Comparison of ENCODE assay signal across 8 mouse cellular contexts in genomic region chr14:8309621-8310141, GRCm38 (mm10). TPM values are rescaled to one million over a fixed set of nuclear protein-coding genes. Genes with fewer than 3 reads are reported as not detected.
DNase-seq lines count a peak whose midpoint lies in the region; ATAC-seq lines count a peak whose summit lies in the region.

No protein-coding gene starts in this region.

- DNase-seq in kidney, postnatal 10 days: no peak
- peak; percentile 20 to 44 for DNase-seq in frontal cortex, postnatal 10 days (ENCODE audit: low spot score in 2 of 2)
- DNase-seq in kidney, postnatal 14 days: peak; percentile 38
- peak; percentile 77 for DNase-seq in lung, postnatal 25 days (ENCODE audit: low spot score)
- DNase-seq in natural killer cell, adult 2 months (ENCODE audit: low spot score in 2 of 2): no peak
- no peak for DNase-seq in thymus, postnatal 36 days
- no peak for DNase-seq in adrenal gland, adult 18-20 months (ENCODE audit: low spot score in 2 of 2)

- peaks cover 32% of the 10 kb centered on the region for H3K4me1 ChIP-seq in kidney, embryonic 15.5 days

- H3K27ac ChIP-seq in kidney, embryonic 15.5 days: no peak overlapping the region

- 22% methylated on average over 9 of the region's 9 CpGs for WGBS in kidney, embryonic 15.5 days

- no peak overlapping the region for H3K9ac ChIP-seq in kidney, embryonic 15.5 days

- H3K27me3 ChIP-seq in kidney, embryonic 15.5 days: no peaks in the 10 kb centered on the region

- ATAC-seq in kidney, embryonic 15.5 days (replicated peaks; ENCODE audit: low FRiP score): no peak; the same call in 1 of the 2 replicates

- no peaks in the 10 kb centered on the region for H3K9me3 ChIP-seq in kidney, embryonic 15.5 days (replicated peaks)

- H3K36me3 ChIP-seq in kidney, embryonic 15.5 days: no peaks in the 10 kb centered on the region

- peak overlapping the region; percentile 30 for H3K4me2 ChIP-seq in kidney, embryonic 15.5 days

- no peak overlapping the region for H3K4me3 ChIP-seq in kidney, embryonic 15.5 days (replicated peaks)

RNA-seq across cellular contexts. Expression of gene Fam107a, which starts 8.1 kb away (rescaled TPM):
- polyA plus RNA-seq in kidney, embryonic 15.5 days (2015; fragmentation: Nextera tagmentation; extraction: Ambion mirVana): 5.7 and 6.0 TPM in 2 replicates
- total RNA-seq in adrenal gland, adult 18-20 months (2021): 1 to 10 TPM; 7.4 to 8.0 TPM

RNA-seq across cellular contexts. Expression of gene Acox2, which starts 50.5 kb away (rescaled TPM):
- 0.94 and 1.1 TPM in 2 replicates for polyA plus RNA-seq in kidney, embryonic 15.5 days (2015; fragmentation: Nextera tagmentation; extraction: Ambion mirVana)
- total RNA-seq in adrenal gland, adult 18-20 months (2021): 1 to 10 TPM in 1 of 2 experiments, under 1 TPM in 1; 0.23 to 1.7 TPM

Comparison
In these comparisons a context has a peak if more than half of its experiments do, and no peak if none do; other contexts are left out.
1. DNase-seq: peak in frontal cortex, postnatal 10 days (2 of 2), kidney, postnatal 14 days (single experiment) and lung, postnatal 25 days (single experiment); none in kidney, postnatal 10 days (single experiment), natural killer cell, adult 2 months (0 of 2), thymus, postnatal 36 days (0 of 2) and adrenal gland, adult 18-20 months (0 of 2).